Mouse (Mus musculus): ENCODE results near the gene Tnf.

Tnf gene

DNA sequence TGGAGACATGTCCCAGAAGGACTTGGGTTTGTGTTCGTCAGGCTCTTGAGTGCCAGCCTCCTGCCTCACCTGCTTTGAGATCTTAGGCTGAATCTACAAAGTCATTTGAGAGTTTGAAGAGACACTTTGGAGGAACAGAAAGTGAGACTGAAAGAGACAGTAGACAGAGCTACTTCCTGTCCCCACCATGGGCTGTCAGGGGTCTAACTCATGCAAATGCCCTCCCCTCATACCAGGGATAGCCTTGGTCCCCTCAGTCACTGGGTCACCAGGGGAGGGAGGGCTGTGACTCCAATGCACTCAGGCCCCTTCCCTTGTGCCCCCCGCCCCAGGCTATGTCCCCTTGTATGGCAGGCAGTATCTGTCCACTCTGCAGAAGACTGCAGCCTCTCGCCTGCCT lies 28.5 kb downstream of the Tnf start:
- no peak for DNase-seq (ENCODE audit: low spot score in 2 of 2)

DNA sequence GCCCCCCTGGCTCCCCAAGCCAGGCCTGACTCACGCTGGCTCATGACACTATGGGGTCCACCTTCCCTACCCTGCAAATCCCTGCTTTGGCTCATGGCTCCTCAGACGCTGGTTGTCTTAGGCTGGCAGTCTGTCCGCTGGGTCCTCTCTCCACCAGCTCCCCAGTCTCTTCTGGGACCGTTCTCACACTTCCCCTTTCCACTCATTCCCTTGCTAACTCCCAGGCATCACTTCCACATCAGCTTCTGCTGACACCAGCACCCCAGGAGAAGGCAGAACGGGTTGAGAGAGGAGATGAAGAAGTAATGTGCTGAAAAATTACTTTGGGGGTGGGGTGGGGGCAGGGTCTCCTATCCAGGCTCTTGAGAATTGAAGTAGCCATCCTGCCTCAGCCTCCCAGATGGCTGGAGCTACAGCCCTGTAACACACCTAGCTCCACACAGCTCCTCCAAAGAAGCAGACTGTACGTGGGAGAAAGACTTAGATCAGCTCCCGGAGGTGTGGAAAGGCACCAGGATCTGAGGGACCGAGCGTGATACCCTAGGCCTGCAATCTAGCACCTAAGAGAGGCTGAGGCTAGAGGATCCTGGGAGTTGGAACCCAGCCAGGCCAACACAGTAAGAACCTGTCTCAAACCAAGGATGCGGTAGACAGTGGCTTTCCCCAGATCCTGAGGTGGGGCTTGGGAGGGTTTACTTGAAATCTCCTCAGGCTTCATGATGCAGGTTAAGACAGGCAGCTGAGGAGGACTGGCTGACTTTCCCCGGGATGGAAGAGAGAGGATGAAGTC lies 29.2 kb downstream of the Tnf start:
- DNase-seq (ENCODE audit: low spot score in 2 of 2), result no peak

- no peak for DNase-seq (ENCODE audit: low spot score in 2 of 2)
These were observed 33.1 kb downstream of the Tnf start for GRCm38 (mm10) chr17:35168541-35169207.

GRCm38 (mm10) chr17:35167794-35168193 lies 34.0 kb downstream of the Tnf start:
- no peak for DNase-seq (ENCODE audit: low spot score in 2 of 2)

- DNase-seq (ENCODE audit: low spot score in 2 of 2), result peak; percentile 77 to 82
These were observed 35.3 kb downstream of the Tnf start for GRCm38 (mm10) chr17:35166352-35167035.

- no peak for DNase-seq (ENCODE audit: low spot score in 2 of 2)
These were observed 36.2 kb downstream of the Tnf start for GRCm38 (mm10) chr17:35165451-35166155.

DNA sequence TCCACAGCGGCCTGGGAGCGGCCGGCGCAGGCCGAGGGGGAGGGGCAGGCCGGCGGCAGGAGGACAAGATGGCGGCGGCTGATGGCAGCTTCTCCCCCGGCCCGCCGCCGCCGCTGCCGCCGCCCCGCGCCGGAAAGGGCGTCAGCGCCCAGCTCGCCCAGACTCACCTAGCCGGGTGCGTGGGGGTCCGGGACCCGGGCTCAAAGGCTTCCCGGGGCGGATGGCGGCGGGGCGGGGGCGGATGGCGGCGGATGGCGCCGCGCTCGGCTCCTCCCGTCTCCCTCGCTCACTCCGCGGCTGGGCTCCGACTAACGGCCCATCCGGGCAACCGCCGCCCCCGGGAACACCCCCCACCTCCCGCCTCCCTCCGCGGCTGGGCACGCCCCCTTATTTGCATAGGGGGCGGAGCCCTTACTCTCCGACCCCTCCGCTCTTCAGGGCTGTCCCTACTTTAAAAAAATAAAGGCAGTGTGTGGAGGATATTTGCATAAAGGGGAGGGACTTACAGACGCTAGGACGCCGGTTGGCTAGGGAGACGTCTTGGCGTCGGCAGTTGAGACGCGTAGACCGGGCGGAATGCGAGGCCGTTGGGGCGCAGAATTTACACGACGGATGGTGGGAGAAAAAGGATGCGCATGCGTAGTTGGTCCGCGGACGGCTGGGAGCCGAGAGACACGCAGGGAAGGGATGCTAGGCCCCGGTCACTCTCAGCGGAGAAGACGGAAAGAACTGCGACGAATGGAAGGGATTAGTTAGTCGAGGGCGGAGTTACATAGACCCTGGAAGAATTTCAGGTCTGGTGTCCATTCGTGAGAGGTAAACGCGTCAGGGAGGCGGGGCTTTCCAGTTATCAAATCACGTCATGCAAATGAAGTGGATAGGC lies 37.0 kb downstream of the Tnf start, which contains the start of gene Prrc2a:
Prrc2a (minus strand) TSS at position 330 of the 883 bp plus-strand sequence.
- DNase-seq (ENCODE audit: low spot score in 2 of 2), result peak; percentile 99

DNA sequence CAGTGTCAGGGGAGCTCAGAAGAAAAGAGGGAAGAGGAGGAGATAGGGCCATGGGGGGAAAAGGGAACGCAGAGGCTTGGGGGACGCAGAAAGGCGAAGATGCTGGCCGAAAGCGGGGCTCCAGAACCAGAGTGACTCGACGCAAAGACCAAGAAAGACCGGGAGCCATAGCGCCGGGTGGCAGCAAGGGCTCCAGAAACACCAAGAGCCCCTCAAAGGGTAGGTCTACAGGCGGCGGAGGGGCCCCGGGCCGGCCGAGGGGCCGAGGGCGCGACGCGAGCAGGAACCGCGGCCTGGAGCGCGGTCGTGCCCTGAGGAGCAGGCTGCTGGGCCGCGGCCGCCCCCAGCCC lies 37.6 kb downstream of the Tnf start:
- DNase-seq (ENCODE audit: low spot score in 2 of 2), result peak in 1 of 2 experiments; percentile 59

DNA sequence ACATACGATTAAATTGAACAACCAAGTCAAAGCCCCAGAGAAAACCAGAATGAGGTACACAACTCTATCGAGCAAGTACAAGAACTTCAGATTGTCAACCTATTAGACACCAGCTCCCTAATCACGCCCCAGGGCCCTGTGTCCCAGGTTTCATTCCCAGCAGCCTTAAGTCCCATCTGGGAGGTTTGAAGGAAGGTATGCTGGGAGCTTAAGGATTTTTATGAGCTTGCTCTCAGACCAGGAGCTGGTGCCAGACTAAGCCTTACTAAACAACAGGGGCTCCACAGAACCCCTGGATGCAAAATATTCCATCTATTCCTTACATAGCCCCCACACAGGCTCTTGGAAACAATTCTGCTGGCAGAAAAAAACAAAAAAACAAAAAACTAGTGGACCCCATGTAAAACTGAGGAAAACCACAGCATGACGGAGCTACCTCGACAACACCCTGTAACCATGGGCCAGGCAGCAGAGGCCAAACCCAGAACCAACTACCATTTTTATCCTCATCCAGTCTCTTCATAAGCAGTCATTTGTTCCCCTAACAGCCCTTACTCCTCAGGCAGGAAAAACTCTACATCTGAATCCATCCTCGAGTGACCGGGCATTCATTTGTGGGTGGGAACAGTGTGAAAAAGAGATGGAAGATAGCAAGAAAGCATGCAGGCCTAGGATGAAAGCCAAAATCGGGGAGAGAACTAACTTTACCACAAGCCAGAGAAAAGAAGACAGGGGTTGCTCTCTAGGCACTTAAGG lies 38.3 kb downstream of the Tnf start:
- no peak for DNase-seq (ENCODE audit: low spot score in 2 of 2)

DNA sequence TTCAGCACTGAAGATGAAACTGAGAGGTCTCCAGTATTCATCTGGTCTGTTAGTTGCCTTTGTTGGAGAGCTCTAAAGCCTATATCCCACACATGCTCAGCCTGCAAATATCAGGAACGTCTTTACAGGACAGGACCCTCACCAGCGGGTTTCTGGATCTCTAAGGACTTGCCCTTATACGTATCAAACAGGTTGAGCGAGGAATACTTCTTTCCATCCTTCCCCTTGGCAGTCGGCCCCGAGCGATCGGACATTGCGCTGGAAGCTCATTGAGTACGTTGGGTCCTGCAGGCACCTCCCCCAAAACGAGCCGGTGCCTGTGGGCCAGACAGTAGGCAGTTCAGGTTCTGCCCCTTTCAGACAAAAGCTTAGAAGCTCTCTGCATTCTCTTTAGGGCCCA lies 39.1 kb downstream of the Tnf start:
- DNase-seq (ENCODE audit: low spot score in 2 of 2), result peak in 1 of 2 experiments; percentile 56

DNA sequence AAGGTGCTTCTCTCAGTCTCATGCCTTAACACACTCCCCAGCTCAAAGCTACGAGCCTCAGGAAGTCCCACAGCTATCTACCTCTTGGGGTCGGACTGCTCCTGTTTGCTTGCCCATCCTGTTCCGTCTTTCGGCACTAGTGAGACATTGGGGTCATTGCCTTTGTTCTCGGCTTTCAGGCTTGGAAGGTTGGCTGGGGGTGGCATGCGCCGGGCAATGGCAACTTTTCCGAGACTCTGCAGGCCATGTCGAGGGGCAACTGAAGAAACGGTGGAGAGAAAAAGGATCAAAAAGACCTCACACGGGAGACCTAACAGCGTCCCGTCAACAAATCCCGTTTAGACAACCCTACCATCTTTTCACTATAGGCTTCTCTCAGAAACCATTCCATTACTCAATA lies 39.7 kb downstream of the Tnf start:
- DNase-seq (ENCODE audit: low spot score in 2 of 2), result peak in 1 of 2 experiments; percentile 29

DNA sequence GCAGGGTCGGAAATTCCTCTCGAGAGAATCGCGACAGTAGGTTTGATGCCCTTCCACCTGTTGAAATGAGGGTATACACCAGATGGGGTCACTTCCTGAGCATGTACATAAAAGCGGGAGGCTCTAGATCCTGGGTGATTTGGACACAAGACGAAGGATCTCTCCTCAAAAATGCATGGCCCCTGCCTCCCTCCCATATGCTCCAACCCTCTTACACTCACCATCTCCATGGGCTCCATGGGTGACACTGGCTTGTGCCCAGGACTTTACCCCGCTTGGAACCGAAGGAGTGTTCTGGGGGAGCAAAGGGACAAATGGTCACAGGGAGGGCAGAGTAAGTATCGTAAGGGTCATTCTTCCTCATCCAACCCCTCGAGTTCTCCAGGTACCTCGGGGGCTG lies 40.4 kb downstream of the Tnf start:
- no peak for DNase-seq (ENCODE audit: low spot score in 2 of 2)

- no peak for DNase-seq (ENCODE audit: low spot score in 2 of 2)
These were observed 42.2 kb downstream of the Tnf start for GRCm38 (mm10) chr17:35159638-35160037.

- DNase-seq (ENCODE audit: low spot score in 2 of 2), result no peak
These were observed 42.8 kb downstream of the Tnf start for GRCm38 (mm10) chr17:35158850-35159593.

- DNase-seq (ENCODE audit: low spot score in 2 of 2), result peak in 1 of 2 experiments; percentile 36
These were observed 44.1 kb downstream of the Tnf start for GRCm38 (mm10) chr17:35157661-35158175.

- no peak for DNase-seq (ENCODE audit: low spot score in 2 of 2)
These were observed 44.6 kb downstream of the Tnf start for GRCm38 (mm10) chr17:35157254-35157653.

DNA sequence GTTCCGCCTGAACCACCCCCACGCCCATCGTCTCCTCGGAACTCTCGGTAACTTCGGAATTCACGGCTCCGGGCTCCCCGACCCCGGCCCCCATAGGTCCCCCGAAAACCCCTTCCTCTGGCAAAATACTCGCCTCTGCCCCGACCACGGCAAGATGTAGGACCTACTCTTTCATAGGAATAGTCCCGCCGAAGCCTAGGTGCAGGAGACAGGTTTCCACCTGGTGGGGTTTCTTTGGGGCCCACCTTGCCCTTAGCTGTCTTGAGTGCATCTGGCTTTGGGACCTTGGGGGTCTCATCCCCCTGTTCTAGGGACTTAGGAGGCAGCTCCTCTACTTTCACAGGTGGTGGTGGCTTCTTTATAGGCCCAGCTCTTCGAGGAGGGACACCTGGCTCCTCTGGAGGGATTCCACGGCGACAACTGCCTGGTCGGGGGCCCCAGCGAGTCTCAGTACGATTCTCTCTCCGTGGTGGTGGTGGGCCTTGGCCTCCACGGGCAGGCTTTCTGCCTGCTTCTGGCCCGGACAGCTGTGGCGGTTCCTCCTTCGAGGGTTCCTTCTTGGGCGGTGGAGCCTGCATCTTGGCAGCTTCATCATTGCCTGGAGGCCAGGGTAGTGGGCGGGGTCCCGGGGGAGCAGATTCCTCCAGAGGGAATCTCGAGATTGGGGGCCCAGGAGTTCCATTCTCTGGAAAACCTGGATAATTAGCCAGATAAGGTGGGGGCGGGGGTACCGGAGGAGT lies 45.2 kb downstream of the Tnf start:
- DNase-seq (ENCODE audit: low spot score in 2 of 2), result no peak

- DNase-seq (ENCODE audit: low spot score in 2 of 2), result no peak
These were observed 46.4 kb downstream of the Tnf start for GRCm38 (mm10) chr17:35155451-35155850.

DNA sequence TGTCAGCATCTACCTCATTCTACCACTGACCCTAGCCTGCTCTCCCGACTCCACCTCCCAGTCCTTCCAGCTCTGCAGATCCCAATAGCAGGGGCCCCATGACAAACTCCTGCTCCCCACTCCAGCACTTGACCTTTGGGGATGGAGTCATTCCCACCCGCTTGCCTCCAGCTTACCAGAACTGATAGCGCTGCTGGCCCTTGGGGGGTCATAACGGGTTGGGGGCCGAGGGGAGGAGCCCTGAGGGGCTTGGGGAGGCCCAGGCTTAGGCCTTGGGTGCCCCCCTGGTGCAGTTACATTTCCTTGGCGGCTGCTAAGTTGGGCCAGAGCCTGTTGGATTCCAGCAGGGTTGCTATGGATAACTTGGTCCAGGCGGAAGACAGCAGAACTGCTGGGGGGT lies 47.2 kb downstream of the Tnf start:
- no peak for DNase-seq (ENCODE audit: low spot score in 2 of 2)

Data from right cerebral cortex, postnatal 10 days (tissue).